Comparison of ENCODE assay signal across 12 mouse cellular contexts in genomic region chr12:79598901-79599300, GRCm38 (mm10).
DNase-seq lines count a peak whose midpoint lies in the region; ATAC-seq and TF ChIP-seq lines count a peak whose summit lies in the region.
"Had no signal": no experiment of that assay in that cellular context is flagged by ENCODE, and none has a peak within 500 bp of the region (broad histone marks: within the 10 kb centered on the region; RNA-seq: fewer than 3 reads in every experiment).

No protein-coding gene starts in this region.

- H3K36me3 ChIP-seq in heart, embryonic 14.5 days (ENCODE audit: control insufficient read depth, insufficient read depth, low read length), result no peaks in the 10 kb centered on the region
- no peaks in the 10 kb centered on the region for H3K36me3 ChIP-seq in kidney, adult 2 months (ENCODE audit: control insufficient read depth, insufficient read depth, low read length)
- no peaks in the 10 kb centered on the region for H3K36me3 ChIP-seq in hindbrain, embryonic 14.5 days (replicated peaks; ENCODE audit: control insufficient read depth, insufficient read depth)
- H3K36me3 ChIP-seq: embryonic facial prominence, embryonic 13.5 days; G1E had no signal

- no peak for TF ChIP-seq CTCF in kidney, adult 2 months (conservative IDR thresholded peaks at IDR 0.05; ENCODE audit: insufficient read depth, insufficient read length, low read depth, low read length)

- DNase-seq in heart, adult 9 months (ENCODE audit: low spot score in 2 of 2), result no peak
- peak; percentile 55 to 67 for DNase-seq in adrenal gland, postnatal 36 days
- peak; percentile 70 for DNase-seq in kidney, adult 2 months
- DNase-seq in lung, postnatal 25 days (ENCODE audit: low spot score), result peak; percentile 59
- DNase-seq in hindbrain, embryonic 14.5 days (ENCODE audit: low spot score), result no peak
- no peak for DNase-seq in B cell, adult 2 months
- DNase-seq in cerebellum, postnatal 14 days, result no peak
- DNase-seq: right cerebral cortex, postnatal 25 days; thymus, postnatal 25 days had no signal

- H3K9ac ChIP-seq in heart, embryonic 14.5 days (ENCODE audit: low read length), result no peak overlapping the region
- no peak overlapping the region for H3K9ac ChIP-seq in hindbrain, embryonic 14.5 days
- H3K9ac ChIP-seq: embryonic facial prominence, embryonic 13.5 days had no signal

- H3K4me3 ChIP-seq in heart, embryonic 14.5 days (ENCODE audit: control insufficient read depth in 1 of 2, insufficient read depth in 1 of 2, low read depth in 1 of 2, low read length in 2 of 2), result no peak overlapping the region
- H3K4me3 ChIP-seq in kidney, adult 2 months (ENCODE audit: insufficient read depth, low read depth, low read length), result no peak overlapping the region
- H3K4me3 ChIP-seq in hindbrain, embryonic 14.5 days (replicated peaks; ENCODE audit: low read length), result no peak overlapping the region
- H3K4me3 ChIP-seq: embryonic facial prominence, embryonic 13.5 days had no signal

- peaks cover 6 to 24% of the 10 kb centered on the region in 2 experiments for H3K4me1 ChIP-seq in heart, embryonic 14.5 days (ENCODE audit: control insufficient read depth in 2 of 2, insufficient read depth in 2 of 2, low read length in 2 of 2)
- H3K4me1 ChIP-seq in kidney, adult 2 months (ENCODE audit: control insufficient read depth, insufficient read depth, low read length), result peaks cover 10% of the 10 kb centered on the region
- peaks cover 4% of the 10 kb centered on the region; the same call in 1 of the 2 replicates for H3K4me1 ChIP-seq in hindbrain, embryonic 14.5 days (replicated peaks; ENCODE audit: control insufficient read depth, insufficient read depth, low read length)

- no peaks in the 10 kb centered on the region for H3K9me3 ChIP-seq in heart, embryonic 14.5 days (ENCODE audit: control insufficient read depth, low read length)
- no peaks in the 10 kb centered on the region for H3K9me3 ChIP-seq in hindbrain, embryonic 14.5 days (ENCODE audit: control insufficient read depth, low read length)
- H3K9me3 ChIP-seq: embryonic facial prominence, embryonic 13.5 days; G1E had no signal

- peak overlapping the region; percentile 67 to 76; a peak in 3 of 4 replicates for H3K27ac ChIP-seq in heart, embryonic 14.5 days (replicated peaks in 1 of 2; ENCODE audit: control insufficient read depth in 1 of 2, insufficient read depth in 1 of 2, low read depth in 2 of 2, low read length in 2 of 2)
- H3K27ac ChIP-seq in kidney, adult 2 months (ENCODE audit: insufficient read depth, low read depth, low read length), result peak overlapping the region; percentile 90
- H3K27ac ChIP-seq in hindbrain, embryonic 14.5 days, result no peak overlapping the region

- no peak for TF ChIP-seq POLR2A in kidney, adult 2 months (IDR thresholded peaks at IDR 0.05; ENCODE audit: low read depth, low read length)

- WGBS in heart, embryonic 14.5 days, result 47% methylated on average over 2 of the region's 2 CpGs
- 27% methylated on average over 2 of the region's 2 CpGs for WGBS in kidney, adult 2 months
- 62% methylated on average over 2 of the region's 2 CpGs for WGBS in hindbrain, embryonic 14.5 days

- ATAC-seq in heart, embryonic 14.5 days (ENCODE audit: insufficient number of reproducible peaks, insufficient read depth, low FRiP score, low read depth), result no peak
- ATAC-seq in hindbrain, embryonic 14.5 days (ENCODE audit: low FRiP score), result no peak

- no peak overlapping the region for H3K4me2 ChIP-seq in heart, embryonic 14.5 days (ENCODE audit: low read length)
- no peak overlapping the region for H3K4me2 ChIP-seq in hindbrain, embryonic 14.5 days (replicated peaks)
- H3K4me2 ChIP-seq: embryonic facial prominence, embryonic 13.5 days had no signal

- no peaks in the 10 kb centered on the region for H3K27me3 ChIP-seq in heart, embryonic 14.5 days (ENCODE audit: control insufficient read depth, insufficient read depth, low read length)
- H3K27me3 ChIP-seq in kidney, adult 2 months (replicated peaks; ENCODE audit: control insufficient read depth, insufficient read depth, low read length), result no peaks in the 10 kb centered on the region
- no peaks in the 10 kb centered on the region for H3K27me3 ChIP-seq in hindbrain, embryonic 14.5 days (ENCODE audit: control insufficient read depth, insufficient read depth, low read length)
- H3K27me3 ChIP-seq: embryonic facial prominence, embryonic 13.5 days had no signal

Comparison
In these comparisons a context has a peak if more than half of its experiments do, and no peak if none do; other contexts are left out.
1. DNase-seq: peak in adrenal gland, postnatal 36 days (2 of 2), kidney, adult 2 months (single experiment) and lung, postnatal 25 days (single experiment); none in heart, adult 9 months (0 of 2), hindbrain, embryonic 14.5 days (single experiment), B cell, adult 2 months (0 of 2) and cerebellum, postnatal 14 days (0 of 2).